Mouse (Mus musculus) lung, adult 2 months (tissue): ENCODE data around the gene Adamts17.

ENCODE experiments used
- CTCF ChIP-seq: fragments of 200-500 bp; IDR thresholded peaks from 2 replicates; pipeline ENCODE4 v1.5.1; 2011; ENCODE audit warnings: mild to moderate bottlenecking, low read length, control low read depth; ENCODE audit not compliant: insufficient read depth
- POLR2A ChIP-seq: fragments of 200-500 bp; IDR thresholded peaks from 2 replicates; pipeline ENCODE4 v1.6.1; 2011; ENCODE audit warnings: low read depth, mild to moderate bottlenecking, control low read depth, low read length, borderline replicate concordance; ENCODE audit errors: extremely low read depth

GRCm38 (mm10) chr7:67031284-67031683, 191.7 kb downstream of the Adamts17 start:
- TF ChIP-seq POLR2A (no peak), CTCF (no peak)
